Mouse (Mus musculus) CD4-positive helper T cell, adult 2 months (primary cell): Measurements from ENCODE around the gene Klhdc2.

Source experiments
- DNase-seq: peaks from one replicate; pipeline ENCODE4 v3.0.0-alpha.2; 2012; ENCODE audit warnings: low read depth, missing footprints, low spot score

Klhdc2 gene

DNA sequence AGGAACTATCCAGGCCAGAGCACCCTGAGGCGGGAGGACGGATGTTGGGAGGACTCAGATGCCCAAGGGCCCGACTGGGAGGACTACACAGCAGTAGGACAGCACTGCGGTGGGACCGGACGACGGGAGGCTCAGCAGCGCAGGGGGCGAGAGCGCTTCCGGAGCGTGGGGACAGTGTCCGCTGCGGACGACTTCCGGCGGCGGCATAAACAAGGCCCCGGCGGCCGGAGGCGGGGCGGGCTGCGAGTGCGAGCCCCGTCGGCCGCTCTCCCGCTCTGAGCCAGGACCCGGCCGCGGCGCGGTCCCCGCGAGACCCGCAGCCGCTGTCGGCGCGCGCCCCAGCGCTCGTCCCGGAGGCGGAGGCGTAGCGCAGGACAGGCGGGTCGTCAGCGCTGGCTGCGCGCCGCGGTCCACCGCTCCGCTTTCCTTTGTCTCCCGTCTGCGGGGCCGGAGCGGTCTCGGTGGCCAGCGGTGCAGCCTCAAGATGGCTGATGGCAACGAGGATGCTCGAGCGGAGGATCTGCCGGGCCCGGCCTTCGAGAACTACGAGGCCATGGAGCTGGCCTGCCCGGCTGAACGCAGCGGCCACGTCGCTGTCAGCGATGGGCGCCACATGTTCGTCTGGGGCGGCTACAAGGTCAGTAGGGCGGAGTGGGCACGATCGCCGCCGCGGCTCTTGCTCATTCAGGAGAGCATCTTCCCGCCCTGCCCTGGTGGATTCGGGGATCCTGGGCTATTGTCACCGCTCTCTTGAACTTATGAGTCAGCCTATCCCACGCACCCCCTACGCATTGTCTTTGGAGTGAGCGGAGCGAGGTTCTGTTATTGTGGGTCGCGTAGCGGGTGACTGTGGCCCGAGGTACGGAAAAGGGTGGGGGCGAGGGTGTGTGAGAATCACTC is at the start of gene Klhdc2:
Klhdc2 (plus strand) TSS at position 171 of the 900 bp plus-strand sequence.
- DNase-seq = peak; percentile 79

DNA sequence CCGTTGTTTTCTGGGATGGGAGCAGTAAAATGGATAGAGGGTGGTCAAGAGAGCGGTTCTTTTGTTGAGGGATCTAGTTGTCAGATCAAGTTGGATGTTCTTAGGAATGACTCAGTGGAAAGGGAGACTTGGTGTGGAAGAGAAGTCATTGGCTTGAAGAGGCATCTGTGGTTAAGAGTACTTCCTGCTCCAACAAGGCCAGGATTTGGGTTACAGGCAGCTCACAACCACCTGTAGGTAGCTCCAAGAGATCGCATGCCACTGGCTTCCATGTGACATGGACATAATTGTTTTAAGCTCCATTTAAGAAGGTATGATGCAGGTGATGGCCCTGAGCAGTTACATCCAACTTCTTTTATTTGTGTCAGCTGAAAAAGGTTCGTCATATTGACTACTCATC is 46.7 kb upstream of the Klhdc2 start:
- DNase-seq = no peak

DNA sequence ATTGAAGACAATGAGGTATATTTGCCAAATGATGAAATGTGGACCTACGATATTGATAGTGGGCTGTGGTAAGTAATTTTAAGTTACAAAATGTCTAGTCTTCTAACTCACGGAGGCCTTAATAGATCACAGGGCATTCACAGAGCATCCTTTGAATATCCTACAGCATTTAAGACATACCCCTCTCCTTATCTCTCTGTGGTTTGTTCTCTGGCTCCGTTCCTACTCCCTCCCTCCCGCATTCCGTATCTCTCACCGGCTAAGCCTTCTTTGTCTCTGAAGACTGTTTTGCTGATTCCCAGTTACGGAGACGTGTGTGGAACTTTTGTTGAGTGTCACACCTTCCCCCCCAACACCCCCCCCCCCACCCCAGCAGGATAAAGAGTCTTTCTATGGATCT is 45.7 kb upstream of the Klhdc2 start:
- no peak for DNase-seq

DNA sequence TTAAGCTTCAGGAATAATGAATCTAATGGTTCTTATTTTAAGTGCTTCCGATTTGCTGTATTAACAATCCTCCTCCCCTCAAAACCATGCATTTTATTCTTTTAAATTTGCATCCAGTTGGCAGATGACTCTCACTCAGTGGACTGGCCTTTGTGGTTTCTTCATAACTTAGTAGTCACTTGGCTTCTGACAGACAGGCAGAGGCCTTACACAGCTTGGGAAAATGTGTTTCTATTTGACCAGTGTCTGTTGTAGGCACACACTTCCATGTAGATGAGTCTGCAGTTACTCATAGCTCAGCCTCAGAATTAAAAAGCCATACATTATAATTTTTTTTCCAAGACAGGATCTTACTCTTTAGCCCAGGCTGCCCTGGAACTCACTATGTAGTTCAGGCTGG is 42.7 kb upstream of the Klhdc2 start:
- DNase-seq = no peak

DNA sequence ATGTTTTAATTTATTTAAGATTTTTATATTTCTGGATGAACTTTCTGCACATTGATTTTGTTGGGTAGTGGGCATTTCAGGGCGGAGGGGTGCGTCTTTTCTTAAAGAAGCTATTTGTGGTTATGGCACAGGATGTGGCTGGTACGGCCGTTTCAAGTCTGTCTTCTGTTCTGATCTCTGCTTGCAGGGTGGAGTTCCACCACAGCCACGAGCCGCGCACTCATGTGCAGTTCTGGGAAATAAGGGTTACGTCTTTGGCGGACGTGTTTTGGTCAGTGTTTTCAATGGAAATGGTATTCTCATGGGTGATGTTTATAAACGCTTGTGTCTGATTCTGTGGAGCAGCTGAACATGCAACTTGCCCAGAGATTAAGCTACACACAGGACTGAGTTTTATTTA is 38.6 kb upstream of the Klhdc2 start:
- DNase-seq = peak; percentile 87

DNA sequence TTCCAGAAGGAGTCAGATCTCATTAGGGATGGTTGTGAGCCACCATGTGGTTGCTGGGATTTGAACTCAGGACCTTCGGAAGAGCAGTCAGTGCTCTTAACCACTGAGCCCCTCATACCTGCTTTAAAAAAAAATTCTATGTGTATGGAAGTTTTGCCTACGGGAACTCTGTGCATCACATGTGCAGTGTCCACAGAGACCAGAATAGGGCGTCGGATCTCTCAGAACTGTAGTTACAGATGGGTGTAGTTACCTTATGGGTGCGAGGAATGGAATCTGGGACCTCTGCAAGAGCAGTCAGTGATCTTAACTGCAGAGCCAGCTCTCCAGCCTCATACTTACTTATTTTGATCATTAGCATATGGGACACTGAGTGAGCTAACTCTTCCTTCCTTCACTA is 34.2 kb upstream of the Klhdc2 start:
- DNase-seq = no peak

DNA sequence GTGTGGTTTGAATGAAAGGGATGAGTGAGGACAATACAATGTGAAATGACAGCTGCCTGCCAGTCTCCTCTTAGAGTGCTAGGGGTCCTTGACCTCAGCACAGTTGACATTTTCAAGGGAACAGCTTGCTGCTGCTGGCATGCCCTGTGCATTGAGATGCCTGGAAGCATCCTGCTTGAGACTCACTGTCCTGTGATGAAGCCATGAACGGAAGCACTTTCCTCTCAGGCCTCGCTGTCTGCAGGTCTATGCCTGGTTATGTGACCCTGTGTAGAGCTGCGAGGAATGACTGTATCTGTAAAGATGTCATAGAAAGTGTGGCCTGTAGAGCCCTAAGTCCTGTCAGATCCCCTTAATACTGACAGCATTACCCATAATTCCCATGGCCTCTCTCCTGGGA is 31.4 kb upstream of the Klhdc2 start:
- DNase-seq = no peak

DNA sequence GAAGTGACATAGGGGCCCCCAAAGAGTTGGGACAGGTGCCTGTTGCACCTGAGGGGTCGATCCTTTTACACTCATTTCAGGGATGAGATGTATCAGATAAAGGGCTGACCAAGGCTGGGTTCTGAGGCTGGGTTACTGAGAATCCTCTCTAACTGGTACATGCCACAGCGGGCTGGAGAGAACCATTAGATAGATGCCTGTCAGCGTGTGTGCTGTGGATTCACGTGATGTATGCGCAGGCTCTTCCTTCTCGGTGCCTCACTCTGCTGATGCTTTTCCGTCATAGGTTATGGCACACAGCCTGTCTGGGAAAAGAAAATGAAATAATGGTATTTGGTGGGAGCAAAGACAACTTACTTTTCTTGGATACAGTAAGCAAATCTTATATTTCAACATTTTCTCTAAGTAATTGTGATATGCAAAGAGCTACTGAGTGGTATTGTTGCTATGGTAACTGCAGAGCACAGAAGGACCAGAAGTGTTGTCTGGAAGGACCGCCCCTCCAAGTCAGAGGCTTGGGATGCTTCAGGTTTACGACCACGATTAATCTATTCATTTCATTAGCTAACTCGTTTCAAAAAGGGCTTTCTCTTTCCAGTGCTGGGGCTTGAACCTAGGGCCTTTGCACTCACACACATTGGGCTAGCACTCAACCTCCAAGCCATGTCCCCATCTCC is 28.4 kb upstream of the Klhdc2 start:
- DNase-seq = no peak

DNA sequence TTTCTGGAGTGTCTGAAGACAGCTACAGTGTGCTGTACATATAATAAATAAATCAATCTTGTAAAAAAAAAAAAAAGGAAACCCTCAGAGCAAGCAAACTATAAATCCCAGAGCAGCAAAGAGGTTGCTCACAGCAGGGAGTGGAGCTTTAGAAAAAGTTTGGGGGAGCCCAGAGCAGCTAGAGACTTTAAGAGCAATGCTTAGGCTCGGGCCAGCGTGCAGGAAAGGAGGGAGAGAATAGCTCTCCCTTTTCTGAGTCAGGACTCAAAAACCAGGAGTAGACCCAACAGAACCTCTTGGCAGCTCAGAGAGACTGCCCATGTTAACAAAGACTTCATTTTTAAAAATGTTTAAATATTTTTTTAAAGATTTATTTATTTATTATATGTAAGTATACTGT is 27.5 kb upstream of the Klhdc2 start:
- no peak for DNase-seq

DNA sequence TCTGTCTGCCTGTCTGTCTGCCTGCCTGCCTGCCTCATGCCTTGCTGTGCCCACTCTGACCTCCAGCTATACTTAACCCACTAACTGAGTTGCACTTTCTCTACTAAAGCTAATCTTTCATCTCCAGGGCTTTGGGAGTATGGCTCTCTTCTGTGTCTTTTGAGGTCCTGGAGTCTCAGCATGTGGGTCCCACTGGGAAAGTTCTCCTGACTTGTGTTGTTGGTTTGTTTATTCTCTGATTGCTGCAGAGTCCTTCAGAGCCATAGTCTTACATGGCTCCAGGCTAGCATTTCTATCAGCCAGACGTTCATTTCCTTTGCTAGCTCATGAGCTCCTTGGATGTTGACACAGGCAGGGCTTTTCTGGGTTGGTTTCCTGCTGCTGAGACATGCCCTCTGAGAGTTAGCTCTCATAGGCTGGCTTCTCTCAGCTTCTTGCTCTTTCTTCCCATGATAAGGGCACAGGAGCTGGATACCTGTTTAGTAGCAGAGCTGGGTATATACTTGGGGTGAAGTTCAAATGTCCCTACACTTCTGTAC is 16.5 kb upstream of the Klhdc2 start:
- DNase-seq = no peak

DNA sequence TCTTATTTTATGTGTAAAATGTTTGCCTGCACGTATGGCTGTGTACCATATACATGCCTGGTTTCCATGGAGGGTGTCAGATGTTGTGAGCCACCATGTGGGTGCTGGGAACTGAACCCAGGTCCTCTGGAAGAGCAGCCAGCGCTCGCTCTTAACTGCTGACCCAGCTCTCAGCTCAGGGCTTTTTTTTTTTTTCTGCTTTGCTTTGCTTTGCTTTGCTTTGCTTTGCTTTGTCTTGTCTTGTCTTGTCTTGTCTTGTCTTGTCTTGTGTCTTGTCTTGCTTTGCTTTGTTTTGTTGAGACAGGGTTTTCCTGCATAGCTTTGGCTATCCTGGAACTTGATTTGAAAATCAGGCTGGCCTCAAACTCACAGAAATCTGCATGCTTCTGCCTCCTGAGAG is 15.6 kb upstream of the Klhdc2 start:
- DNase-seq = no peak

DNA sequence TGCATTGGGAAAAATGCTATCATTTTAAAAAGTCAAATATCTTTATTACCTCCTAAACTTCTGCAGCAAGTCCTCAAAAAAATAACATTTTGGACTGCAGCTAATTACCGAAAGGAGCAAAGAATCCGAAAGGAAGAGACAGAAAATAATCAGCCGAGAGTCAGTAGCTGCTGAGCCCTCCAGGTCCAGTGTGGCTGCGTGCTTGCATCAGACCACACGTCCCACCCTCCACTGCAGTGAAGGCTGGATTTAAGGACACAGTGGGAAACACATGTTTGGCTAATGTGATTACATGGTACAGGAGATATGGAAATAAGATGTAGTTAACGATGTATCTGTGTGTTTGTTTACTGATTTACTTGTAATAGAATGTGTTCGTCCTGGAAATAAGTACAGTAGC is 13.3 kb upstream of the Klhdc2 start:
- DNase-seq = no peak

DNA sequence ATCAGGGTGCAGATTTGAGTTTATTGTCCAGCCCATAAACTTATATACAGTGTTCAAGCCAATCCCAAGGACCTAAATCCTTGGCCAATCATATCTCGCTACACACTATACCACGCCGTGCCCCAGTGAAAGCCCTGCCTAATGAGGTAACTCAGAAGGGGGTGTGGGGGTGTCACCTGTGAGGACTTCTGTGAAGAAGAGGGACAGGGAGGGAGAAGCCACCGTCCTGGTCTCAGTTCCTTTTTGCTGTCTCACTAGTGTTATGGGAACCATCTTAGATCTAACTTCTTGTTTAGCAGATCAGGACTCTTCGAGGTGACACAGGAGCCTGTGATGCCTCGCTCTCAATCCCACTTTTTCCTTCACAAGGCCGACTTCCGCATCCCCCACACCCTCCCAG is 8.9 kb upstream of the Klhdc2 start:
- DNase-seq = no peak

DNA sequence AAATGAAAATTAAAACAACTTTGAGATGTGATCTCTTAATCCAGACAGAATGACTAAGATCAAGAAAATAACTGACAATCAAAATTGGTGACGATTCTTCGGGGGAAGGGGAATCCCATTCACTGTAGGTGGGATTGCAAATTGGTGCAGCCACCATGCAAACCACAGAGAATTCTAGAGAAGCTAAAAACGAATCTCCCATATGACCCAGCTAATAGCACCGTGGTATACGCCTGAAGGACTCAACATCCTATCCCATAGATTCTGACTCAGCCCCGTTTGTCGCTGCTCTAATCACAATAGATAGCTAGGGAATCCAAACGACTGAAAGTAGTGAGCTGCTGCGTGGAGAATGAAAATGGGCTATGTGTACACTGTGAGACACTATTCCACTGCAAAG is 7.8 kb upstream of the Klhdc2 start:
- no peak for DNase-seq

DNA sequence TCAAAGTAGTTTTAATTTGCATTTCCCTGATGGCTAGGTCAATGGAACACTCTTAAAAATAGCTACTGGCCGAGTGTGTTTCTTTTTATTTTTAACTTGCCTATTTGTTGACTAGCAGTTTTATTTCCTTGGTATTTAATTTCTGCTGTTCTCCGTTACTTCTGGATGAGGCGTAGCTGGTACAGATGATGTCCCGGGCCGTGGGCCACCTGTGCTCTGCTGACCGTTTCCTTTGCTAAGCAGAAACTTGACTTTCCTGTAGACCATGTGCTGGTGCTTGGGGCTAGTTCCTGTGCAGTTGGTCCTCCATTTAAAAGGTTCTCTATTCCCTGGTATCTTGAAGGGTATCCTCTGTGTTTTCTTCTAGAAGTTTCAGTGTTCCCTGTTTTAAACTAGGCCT is 4.1 kb upstream of the Klhdc2 start:
- no peak for DNase-seq

DNA sequence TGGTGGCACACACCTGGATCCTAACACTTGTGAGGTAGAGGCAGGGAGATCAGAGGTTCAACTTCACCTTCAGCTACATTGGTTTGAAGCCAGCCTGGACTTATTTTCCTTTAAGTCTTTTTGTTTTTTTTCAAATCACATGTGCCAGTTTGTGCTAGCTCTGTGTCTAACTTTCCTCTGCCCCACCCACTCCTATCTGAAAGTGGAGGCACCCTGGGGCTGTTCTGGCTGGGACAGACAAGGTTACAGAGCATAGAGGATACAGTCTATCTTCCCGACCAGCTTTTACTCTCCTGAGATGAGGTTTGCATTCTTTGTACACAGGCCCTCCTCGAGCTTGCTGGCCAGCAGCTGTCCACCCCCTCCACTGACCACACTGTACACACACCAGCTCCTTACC is 2.7 kb upstream of the Klhdc2 start:
- DNase-seq = peak; percentile 14

DNA sequence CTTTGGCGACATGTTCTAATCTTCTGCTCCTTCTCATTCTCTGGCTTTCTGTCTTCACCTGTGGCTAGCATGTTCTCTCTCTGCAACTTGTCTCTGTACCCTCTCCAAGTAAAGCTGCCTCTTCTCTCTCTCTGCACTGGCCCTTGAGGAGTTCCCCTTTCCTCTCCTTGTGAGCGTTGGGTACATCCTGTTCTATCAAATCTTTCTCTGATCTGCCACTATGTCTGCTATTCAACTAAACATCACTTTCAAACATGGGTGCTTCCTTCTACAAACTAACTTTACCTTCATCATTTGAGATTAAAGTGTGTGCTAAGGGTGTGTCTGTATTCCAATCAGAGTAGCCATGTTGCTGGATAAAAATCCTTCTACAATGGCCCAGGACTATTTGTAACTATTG is 1.5 kb upstream of the Klhdc2 start:
- DNase-seq = peak; percentile 52

DNA sequence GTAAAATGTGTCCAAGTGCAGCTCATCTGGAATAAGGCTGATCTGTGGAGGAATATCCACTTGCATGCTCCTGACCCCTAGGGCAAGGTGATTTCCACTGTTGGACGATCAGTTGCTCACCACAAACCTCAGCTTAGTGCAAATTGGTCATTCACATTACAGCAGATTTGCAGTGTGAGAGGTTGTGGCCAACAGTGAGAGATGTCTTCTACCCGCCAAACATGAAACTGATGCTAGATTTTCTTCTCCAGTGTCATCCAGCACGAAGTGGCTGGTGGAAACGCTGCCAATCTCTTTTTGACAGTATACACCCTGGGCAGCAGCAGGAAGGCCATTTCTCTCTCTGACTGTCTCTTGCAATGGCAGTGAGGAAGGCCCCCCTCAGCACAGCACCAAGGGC is 830 bp upstream of the Klhdc2 start:
- DNase-seq = peak; percentile 23

DNA sequence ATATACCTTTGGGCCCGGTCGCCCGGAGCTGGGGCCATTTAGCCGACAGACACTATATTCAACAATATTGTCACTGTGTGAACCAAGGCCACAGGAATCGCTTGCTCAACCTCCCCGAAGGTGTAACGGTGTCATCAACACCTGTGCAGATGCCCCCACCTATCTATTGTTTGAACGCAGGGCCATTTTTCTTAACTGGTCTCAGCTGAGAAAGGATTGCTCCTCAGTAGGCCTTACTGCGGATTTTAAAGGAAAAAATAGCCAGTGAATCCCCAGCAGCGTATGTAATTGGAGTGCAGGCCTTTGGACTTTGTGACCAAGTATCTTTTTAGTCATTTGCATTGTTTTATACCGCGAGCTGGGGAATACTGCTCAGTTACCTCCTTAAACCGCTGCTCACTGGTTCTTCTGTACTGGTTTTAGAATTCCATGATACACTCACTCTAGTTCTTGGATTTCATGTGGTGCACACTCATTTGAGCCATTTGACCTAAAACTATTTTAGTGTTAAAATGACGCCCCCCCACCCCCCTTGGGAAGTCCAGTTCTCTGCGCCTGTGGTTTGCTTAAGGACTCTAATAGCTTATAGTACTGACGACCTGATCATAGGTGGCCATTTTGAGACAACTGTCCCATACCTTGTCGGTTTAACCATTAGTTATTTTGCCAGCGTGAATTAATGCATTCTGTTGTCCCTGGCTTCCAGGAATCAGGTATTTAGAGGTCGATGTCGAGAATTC is 1.1 kb downstream of the Klhdc2 start:
- no peak for DNase-seq

DNA sequence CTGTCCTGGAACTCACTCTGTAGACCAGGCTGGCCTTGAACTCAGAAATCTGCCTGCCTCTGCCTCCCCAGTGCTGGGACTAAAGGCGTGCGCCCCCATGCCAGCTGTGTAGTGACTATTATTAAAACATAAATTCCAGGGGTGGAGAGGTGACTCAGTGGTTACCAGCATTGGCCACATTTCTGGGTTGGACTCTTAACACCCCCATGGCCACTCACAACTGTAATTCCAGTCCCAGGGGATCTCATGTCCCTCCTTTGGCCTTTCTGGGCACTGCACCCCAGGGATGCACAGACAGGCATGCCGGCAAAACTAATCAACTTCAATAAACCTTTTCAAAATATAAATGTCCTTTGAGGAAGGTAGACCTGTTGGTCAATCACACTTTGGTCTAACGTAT is 1.8 kb downstream of the Klhdc2 start:
- DNase-seq = no peak

DNA sequence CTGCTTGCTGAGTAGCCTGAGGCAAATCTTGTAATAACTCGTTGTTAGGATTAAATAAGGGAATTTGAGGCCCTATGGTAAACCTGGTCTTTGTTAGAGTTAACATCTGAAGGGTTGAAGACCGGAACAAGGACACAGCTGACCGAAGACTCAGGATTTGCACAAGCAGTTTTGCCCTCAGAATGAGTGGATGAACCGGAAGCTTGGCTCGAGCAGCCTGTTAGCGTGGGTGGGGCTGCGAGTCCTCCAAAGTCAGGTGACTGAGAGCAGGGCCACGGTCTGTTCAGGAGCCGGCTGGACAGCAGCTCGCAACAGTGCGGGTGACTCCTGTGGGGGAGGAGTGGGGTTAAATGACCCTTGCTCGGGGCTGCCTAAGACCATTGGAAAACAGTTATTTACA is 2.8 kb downstream of the Klhdc2 start:
- no peak for DNase-seq

DNA sequence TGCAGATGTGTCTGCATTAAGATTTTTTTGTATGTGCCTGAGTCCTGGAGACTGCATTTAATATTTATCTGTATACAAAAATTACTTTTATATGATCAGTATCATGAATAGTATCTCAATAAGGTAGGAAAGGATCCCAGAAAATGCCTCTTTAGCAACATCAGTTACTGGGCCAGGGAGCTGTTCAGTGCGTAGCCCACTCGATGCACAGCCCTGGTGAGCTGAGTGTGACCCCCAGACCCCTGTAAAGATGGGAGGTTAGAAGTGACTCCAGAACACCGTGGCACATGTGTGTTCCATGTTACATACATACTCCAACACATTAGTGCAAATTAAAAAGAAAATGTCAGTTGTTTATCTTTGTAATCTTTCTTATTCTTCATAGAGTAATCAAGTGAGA is 3.4 kb downstream of the Klhdc2 start:
- no peak for DNase-seq
